Mouse (Mus musculus): Measurements from ENCODE around the gene Atg10.

DNA sequence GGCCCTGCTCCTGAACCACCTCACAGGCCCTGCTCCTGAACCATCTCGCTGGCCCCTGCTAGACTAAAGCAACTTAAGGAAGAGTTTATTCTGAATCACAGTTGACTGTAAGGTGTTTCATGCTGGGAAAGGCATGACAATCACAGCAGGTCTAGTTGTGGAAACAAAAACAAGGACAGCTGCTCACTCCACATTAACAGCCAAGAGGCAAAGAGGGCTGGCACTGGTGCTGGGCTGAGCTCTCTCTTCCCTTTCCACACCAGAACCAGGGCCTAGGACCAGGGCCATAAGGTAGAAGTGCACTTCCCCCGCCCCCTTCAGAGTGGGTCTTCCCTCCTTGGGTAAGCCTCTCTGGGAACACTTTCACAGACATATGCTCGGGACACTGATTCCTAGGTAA lies 48.4 kb downstream of the Atg10 start:
- no peak for TF ChIP-seq POLR2A (IDR thresholded peaks at IDR 0.05; ENCODE audit: low read depth, low read length)
- no peak for TF ChIP-seq CTCF (IDR thresholded peaks at IDR 0.05; ENCODE audit: borderline replicate concordance, insufficient read depth, low read length)
